Mouse (Mus musculus): ENCODE data around the gene Hexim1.

Hexim1 gene

DNA sequence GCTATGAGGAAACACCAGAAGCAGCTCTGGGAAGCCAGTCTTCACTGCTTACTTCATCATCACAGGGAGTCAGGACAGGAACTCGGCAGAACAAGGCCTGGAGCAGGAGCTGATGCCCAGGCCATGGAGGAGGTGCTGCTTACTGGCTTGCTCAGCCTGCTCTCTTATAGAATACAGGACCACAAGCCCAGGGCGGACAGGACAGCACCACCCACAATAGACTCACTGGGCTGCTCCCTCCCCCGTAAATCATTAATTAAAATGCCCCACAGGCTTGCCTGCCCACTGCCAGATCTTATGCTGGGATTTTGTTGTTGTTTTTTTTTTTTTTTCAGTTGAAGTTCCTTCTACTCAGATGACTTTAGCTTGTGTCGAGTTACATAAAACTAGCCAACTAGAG, 31.7 kb downstream of the Hexim1 start:
- in situ Hi-C loops (cut with MboI, MseI): no loop called here

- in situ Hi-C loops (cut with MboI, MseI): no loop called here
These were observed 33.7 kb downstream of the Hexim1 start for GRCm38 (mm10) chr11:103149771-103150170.

- in situ Hi-C loops (cut with MboI, MseI): no loop called here
These were observed 42.8 kb downstream of the Hexim1 start for GRCm38 (mm10) chr11:103158621-103159478.

- in situ Hi-C loops (cut with MboI, MseI): loop anchor here (5.0 kb wide), 2 partner anchors 58 to 167 kb away; partner anchors contain the start of genes Acbd4 and Plcd3
These were observed 44.7 kb downstream of the Hexim1 start for GRCm38 (mm10) chr11:103160738-103161137.

GRCm38 (mm10) chr11:103161449-103161848, 45.4 kb downstream of the Hexim1 start:
- in situ Hi-C loops (cut with MboI, MseI): loop anchor here (5.0 kb wide), 2 partner anchors 59 to 166 kb away; partner anchors contain the start of genes Acbd4 and Plcd3

GRCm38 (mm10) chr11:103162132-103162531, 46.1 kb downstream of the Hexim1 start:
- in situ Hi-C loops (cut with MboI, MseI): loop anchor here (5.0 kb wide), 2 partner anchors 60 to 165 kb away; partner anchors contain the start of genes Acbd4 and Plcd3

DNA sequence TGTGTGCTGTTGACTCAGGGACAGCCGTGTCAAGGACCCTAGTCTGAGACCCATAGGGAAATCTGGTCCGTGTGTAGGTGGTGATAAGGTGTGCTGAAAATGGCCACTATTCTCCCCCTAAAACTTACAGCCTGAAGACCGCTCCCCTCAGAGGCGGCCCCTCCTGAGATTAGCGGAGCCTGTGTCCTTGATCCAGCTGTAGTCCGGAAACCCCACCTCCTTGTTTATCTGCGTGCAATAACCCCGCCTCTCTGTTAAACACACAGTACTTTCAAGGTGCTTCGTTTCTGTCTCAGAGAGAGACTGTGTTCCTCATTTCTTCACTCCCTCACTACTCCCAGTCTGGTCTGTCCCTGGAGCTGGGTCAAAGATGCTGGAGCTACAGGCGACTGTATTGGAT, 48.4 kb downstream of the Hexim1 start:
- in situ Hi-C loops (cut with MboI, MseI): loop anchor here (5.0 kb wide), 2 partner anchors 62 to 163 kb away; partner anchors contain the start of genes Acbd4 and Plcd3

DNA sequence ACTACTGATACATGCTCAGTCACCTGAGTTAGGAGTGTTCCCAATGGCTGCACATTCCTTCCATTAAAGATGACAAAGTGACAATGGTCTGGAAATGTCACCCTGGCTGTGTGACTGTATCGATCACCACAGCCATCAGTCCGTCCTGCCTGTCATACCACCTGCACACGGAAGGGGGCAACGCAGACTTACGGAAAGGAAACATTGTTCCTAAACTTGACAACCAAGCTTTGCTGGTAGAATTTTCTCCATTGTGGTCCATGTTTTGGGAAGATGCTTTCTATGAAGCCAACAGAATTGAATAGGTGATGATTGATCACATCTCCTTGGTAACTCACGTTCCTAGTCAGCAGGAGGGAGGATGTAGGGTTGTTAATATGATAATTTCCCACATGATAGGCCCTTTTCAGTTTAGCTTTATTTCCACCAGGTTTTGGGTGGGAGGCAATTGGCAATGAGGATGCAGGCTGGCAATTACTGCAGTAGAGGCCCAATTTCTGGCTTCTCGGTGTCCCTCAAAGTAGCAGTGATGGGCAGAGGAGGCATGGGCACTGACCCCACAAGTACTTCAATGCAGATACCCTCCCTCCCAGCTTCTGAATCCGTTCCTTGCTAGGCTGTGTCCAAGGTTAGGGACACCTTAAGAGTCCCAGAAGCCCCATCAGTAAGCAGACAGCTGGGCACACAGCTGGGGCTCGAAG, 52.8 kb downstream of the Hexim1 start:
- in situ Hi-C loops (cut with MboI, MseI): no loop called here

All from T-helper 1 cell (primary cell).